Mouse (Mus musculus): Measurements from ENCODE around the gene Ppl. TPM values are rescaled to one million over a fixed set of nuclear protein-coding genes. Genes with fewer than 3 reads are reported as not detected.

The Ppl gene
- polyA plus RNA-seq, 1 experiment from 2014 or later, result 0.19 TPM

DNA sequence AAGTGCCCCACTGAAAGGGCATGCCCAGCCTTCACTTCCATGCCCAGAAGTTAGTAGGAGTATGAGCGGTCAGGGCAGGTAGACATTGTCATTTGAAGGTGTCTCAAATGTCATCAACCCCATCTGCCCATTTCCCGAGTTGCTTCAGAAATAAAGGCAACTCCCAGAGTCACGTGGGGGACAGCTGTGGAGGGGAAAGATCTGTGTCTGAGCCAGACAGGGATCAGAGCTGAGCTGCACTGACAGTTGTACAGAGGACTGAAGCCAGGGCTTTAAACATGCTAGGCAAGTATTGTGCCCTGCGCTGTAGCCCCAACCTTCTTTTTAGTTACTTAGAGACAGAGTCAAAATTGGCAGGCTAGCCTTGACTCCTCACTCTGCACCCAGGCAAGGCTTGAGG lies 12.4 kb downstream of the Ppl start:
- H3K36me3 ChIP-seq, result no peaks in the 10 kb centered on the region
- ATAC-seq (replicated peaks), result no peak
- no peak overlapping the region for H3K9ac ChIP-seq (replicated peaks)
- WGBS, result 80% methylated on average over 4 of the region's 4 CpGs
- no peaks in the 10 kb centered on the region for H3K9me3 ChIP-seq
- H3K27ac ChIP-seq (replicated peaks), result no peak overlapping the region
- no peak overlapping the region for H3K4me3 ChIP-seq
- H3K4me2 ChIP-seq (replicated peaks), result no peak overlapping the region
- H3K4me1 ChIP-seq, result no peaks in the 10 kb centered on the region
- H3K27me3 ChIP-seq, result no peaks in the 10 kb centered on the region

DNA sequence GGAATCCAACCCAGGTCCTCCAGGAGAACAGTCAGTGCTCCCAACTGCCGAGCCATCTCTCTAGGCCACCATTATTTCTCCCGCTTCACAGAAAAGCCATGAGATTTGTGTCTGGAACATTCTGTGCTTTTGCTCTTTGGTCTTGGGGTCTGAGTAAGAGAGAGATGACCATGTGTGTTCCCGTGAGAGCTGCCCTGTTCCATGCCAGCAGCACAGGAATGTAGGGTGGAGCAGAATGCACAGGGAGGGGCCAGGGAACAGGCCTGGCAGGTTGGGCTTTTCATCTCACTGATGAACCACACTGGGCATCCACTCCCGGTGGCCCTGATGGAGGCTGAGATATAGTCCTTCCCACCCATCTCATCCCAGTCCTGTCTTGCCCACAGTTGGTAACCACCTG lies 12.8 kb downstream of the Ppl start:
- H3K27ac ChIP-seq (replicated peaks), result no peak overlapping the region
- ATAC-seq (replicated peaks), result no peak
- H3K4me2 ChIP-seq (replicated peaks), result no peak overlapping the region
- H3K36me3 ChIP-seq, result no peaks in the 10 kb centered on the region
- no peaks in the 10 kb centered on the region for H3K27me3 ChIP-seq
- 76% methylated on average over 4 of the region's 4 CpGs for WGBS
- H3K4me1 ChIP-seq, result no peaks in the 10 kb centered on the region
- no peak overlapping the region for H3K4me3 ChIP-seq
- no peaks in the 10 kb centered on the region for H3K9me3 ChIP-seq
- H3K9ac ChIP-seq (replicated peaks), result no peak overlapping the region

DNA sequence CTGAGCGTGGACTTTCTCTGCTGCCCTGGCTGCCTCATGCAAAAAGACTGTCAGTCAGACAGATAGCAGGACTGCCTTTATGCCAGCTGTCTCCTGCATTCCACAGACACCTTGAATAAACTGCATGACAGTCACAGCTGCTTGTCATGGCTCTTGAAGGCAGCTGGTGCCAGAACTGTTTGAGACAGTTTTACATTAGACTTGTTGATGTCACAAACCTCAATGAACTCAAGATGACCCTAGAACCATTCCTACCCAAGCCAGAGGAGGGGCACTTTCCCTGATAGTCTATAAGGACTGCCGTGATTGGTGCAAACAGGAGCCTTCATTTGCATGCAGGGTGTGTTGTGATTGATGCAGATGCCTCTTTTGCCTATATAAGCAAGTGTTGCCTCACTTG lies 18.6 kb downstream of the Ppl start:
- no peak overlapping the region for H3K4me3 ChIP-seq
- H3K36me3 ChIP-seq, result no peaks in the 10 kb centered on the region
- H3K27me3 ChIP-seq, result no peaks in the 10 kb centered on the region
- no peak overlapping the region for H3K9ac ChIP-seq (replicated peaks)
- no peak for ATAC-seq (replicated peaks)
- H3K27ac ChIP-seq (replicated peaks), result no peak overlapping the region
- peaks cover 11% of the 10 kb centered on the region; the same call in 1 of the 2 replicates for H3K4me1 ChIP-seq
- H3K4me2 ChIP-seq (replicated peaks), result no peak overlapping the region
- WGBS, result 56% methylated on average over 2 of the region's 2 CpGs
- no peaks in the 10 kb centered on the region for H3K9me3 ChIP-seq

DNA sequence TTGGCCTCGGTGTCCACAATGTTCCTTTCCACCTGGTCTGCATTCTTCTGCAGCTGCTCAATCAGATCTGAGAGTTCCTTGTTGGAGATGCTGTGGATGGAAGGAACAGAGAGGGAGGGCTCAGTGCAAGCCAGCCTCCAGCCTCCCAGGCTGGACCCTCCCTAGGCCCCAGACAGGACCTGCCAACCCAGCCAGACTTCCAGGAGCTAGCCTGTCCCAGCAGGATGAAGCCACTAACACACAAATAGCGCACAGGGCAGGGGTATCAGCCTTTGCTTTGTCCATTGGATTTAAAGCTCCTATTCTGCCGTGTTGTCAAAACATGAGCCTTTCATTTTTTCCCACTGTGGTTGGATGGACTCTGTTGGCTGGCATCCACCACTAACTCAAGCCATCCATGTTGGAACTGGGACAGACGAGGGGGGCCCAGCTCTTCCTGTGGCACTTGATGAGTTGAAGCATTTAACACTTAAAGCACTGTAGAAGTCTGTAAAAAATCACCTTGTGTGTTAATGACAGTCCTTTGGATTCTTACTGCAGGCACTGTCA lies 19.1 kb downstream of the Ppl start:
- H3K4me1 ChIP-seq, result peaks cover 11% of the 10 kb centered on the region; the same call in 1 of the 2 replicates
- no peaks in the 10 kb centered on the region for H3K9me3 ChIP-seq
- H3K36me3 ChIP-seq, result no peaks in the 10 kb centered on the region
- WGBS, result 41% methylated on average over 4 of the region's 4 CpGs
- no peak overlapping the region for H3K4me3 ChIP-seq
- H3K27ac ChIP-seq (replicated peaks), result no peak overlapping the region
- no peak for ATAC-seq (replicated peaks)
- H3K9ac ChIP-seq (replicated peaks), result no peak overlapping the region
- no peaks in the 10 kb centered on the region for H3K27me3 ChIP-seq
- no peak overlapping the region for H3K4me2 ChIP-seq (replicated peaks)

DNA sequence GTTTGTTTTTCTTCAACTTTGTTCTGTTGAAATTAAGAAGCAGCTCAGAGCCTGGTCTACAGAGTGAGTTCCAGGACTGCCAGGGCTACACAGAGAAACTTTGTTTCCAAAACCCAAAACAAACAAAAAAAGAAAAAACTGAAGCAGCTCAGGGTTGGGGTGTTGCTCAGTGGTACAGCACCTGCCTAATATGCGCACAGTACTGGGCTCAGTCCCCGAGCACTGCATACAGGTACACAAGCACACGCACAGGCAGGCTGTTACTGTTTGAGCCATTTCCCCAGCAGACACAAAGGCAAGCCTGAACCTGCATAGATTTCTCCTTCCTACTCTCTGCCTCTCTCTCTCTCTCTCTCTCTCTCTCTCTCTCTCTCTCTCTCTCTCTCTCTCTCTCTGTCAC lies 21.2 kb downstream of the Ppl start:
- H3K4me1 ChIP-seq, result peaks cover 11% of the 10 kb centered on the region; the same call in 1 of the 2 replicates
- no peak for ATAC-seq (replicated peaks)
- H3K9me3 ChIP-seq, result no peaks in the 10 kb centered on the region
- H3K4me3 ChIP-seq, result no peak overlapping the region
- no peak overlapping the region for H3K4me2 ChIP-seq (replicated peaks)
- H3K27me3 ChIP-seq, result no peaks in the 10 kb centered on the region
- H3K9ac ChIP-seq (replicated peaks), result no peak overlapping the region
- H3K36me3 ChIP-seq, result no peaks in the 10 kb centered on the region
- no peak overlapping the region for H3K27ac ChIP-seq (replicated peaks)
- WGBS, result 86% methylated on average over 3 of the region's 3 CpGs

GRCm38 (mm10) chr16:5109877-5110276 lies 22.3 kb downstream of the Ppl start:
- ATAC-seq (replicated peaks), result no peak

GRCm38 (mm10) chr16:5101000-5101399 lies 31.2 kb downstream of the Ppl start:
- no peaks in the 10 kb centered on the region for H3K27me3 ChIP-seq
- H3K4me1 ChIP-seq, result no peaks in the 10 kb centered on the region
- no peak for ATAC-seq (replicated peaks)
- H3K4me2 ChIP-seq (replicated peaks), result no peak overlapping the region
- WGBS, result 69% methylated on average over 6 of the region's 6 CpGs
- no peak overlapping the region for H3K27ac ChIP-seq (replicated peaks)
- H3K4me3 ChIP-seq, result no peak overlapping the region
- no peak overlapping the region for H3K9ac ChIP-seq (replicated peaks)
- no peaks in the 10 kb centered on the region for H3K9me3 ChIP-seq
- H3K36me3 ChIP-seq, result no peaks in the 10 kb centered on the region

More at GRCm38 (mm10) chr16:5109877-5110276, 22.3 kb downstream of the Ppl start:
- WGBS, result 94% methylated on average over 7 of the region's 7 CpGs
- Histone ChIP-seq H3K27me3 (no peaks in the 10 kb centered on the region), H3K27ac (replicated peaks) (no peak overlapping the region), H3K4me2 (replicated peaks) (no peak overlapping the region), H3K4me1 (peaks cover 11% of the 10 kb centered on the region; the same call in 1 of the 2 replicates), H3K9me3 (no peaks in the 10 kb centered on the region), H3K9ac (replicated peaks) (no peak overlapping the region), H3K36me3 (no peaks in the 10 kb centered on the region), H3K4me3 (no peak overlapping the region)

DNA sequence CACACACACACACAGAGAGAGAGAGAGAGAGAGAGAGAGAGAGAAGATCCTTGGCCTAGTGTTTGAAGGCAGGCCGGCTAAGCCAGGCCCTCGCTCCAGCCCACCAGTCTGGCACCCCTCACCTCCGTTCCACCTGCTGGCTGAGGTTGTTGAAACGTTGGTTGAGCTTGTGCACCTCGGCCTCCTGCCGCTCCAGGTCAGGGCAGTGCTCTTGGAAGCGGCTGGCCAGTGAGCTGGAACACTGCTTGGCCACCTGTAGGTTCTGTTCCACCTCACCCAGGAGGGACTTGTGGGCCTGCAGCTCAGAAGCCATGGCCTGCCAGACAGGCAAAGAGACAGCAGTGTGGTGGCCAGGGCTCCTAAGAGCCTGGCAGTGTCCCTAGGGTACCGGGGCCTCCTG lies 35.7 kb downstream of the Ppl start:
- H3K27ac ChIP-seq (replicated peaks), result no peak overlapping the region
- no peak overlapping the region for H3K9ac ChIP-seq (replicated peaks)
- no peak overlapping the region for H3K4me2 ChIP-seq (replicated peaks)
- no peaks in the 10 kb centered on the region for H3K9me3 ChIP-seq
- H3K36me3 ChIP-seq, result no peaks in the 10 kb centered on the region
- WGBS, result 87% methylated on average over 8 of the region's 8 CpGs
- H3K27me3 ChIP-seq, result no peaks in the 10 kb centered on the region
- ATAC-seq (replicated peaks), result no peak
- H3K4me1 ChIP-seq, result no peaks in the 10 kb centered on the region
- no peak overlapping the region for H3K4me3 ChIP-seq

DNA sequence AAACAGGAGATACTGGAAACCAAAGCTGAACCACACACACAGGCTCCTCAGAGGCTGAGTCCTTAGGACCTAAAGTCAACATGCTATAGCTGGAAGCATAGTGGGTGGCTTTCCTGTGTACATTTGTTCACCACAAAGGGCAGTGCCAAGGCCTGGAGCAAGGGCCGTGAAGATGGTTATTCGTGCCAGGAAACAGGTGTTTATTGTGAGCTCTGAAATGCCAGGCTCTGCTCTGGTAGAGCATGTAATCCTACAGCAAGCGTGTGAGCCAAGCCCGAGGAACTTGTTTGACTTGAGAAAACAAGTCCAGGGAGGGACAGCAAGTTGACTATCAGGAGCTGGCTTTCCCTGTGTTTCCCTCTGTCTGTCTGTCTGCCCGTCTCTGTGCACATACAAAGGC lies 38.9 kb downstream of the Ppl start:
- H3K27me3 ChIP-seq, result no peaks in the 10 kb centered on the region
- no peak for ATAC-seq (replicated peaks)
- H3K9ac ChIP-seq (replicated peaks), result no peak overlapping the region
- H3K4me1 ChIP-seq, result no peaks in the 10 kb centered on the region
- WGBS, result 95% methylated on average over 5 of the region's 5 CpGs
- H3K4me3 ChIP-seq, result no peak overlapping the region
- peaks cover 5% of the 10 kb centered on the region; the same call in 1 of the 2 replicates for H3K36me3 ChIP-seq
- H3K4me2 ChIP-seq (replicated peaks), result no peak overlapping the region
- H3K9me3 ChIP-seq, result no peaks in the 10 kb centered on the region
- no peak overlapping the region for H3K27ac ChIP-seq (replicated peaks)

GRCm38 (mm10) chr16:5089021-5089420 lies 43.2 kb downstream of the Ppl start:
- ATAC-seq (replicated peaks), result no peak
- Histone ChIP-seq H3K4me2 (replicated peaks) (no peak overlapping the region), H3K4me3 (no peak overlapping the region), H3K27me3 (no peaks in the 10 kb centered on the region), H3K4me1 (no peaks in the 10 kb centered on the region), H3K36me3 (peaks cover 46% of the 10 kb centered on the region), H3K9ac (replicated peaks) (no peak overlapping the region), H3K9me3 (no peaks in the 10 kb centered on the region), H3K27ac (replicated peaks) (no peak overlapping the region)
- 81% methylated on average over 10 of the region's 10 CpGs for WGBS

GRCm38 (mm10) chr16:5086179-5086578 lies 46.0 kb downstream of the Ppl start:
- Histone ChIP-seq H3K9ac (replicated peaks) (no peak overlapping the region), H3K27me3 (no peaks in the 10 kb centered on the region)
- no peak for ATAC-seq (replicated peaks)

GRCm38 (mm10) chr16:5085196-5085595 lies 47.0 kb downstream of the Ppl start:
- Histone ChIP-seq H3K9me3 (no peaks in the 10 kb centered on the region), H3K27ac (replicated peaks) (no peak overlapping the region), H3K9ac (replicated peaks) (no peak overlapping the region), H3K4me3 (no peak overlapping the region), H3K4me2 (replicated peaks) (no peak overlapping the region), H3K4me1 (no peaks in the 10 kb centered on the region), H3K36me3 (peaks cover 75% of the 10 kb centered on the region), H3K27me3 (no peaks in the 10 kb centered on the region)
- WGBS, result 89% methylated on average over 4 of the region's 4 CpGs
- no peak for ATAC-seq (replicated peaks)

More at GRCm38 (mm10) chr16:5086179-5086578, 46.0 kb downstream of the Ppl start:
- no peaks in the 10 kb centered on the region for H3K9me3 ChIP-seq
- peaks cover 72% of the 10 kb centered on the region for H3K36me3 ChIP-seq
- WGBS, result 100% methylated on average over 2 of the region's 2 CpGs
- no peak overlapping the region for H3K4me3 ChIP-seq
- H3K4me1 ChIP-seq, result no peaks in the 10 kb centered on the region
- no peak overlapping the region for H3K27ac ChIP-seq (replicated peaks)
- no peak overlapping the region for H3K4me2 ChIP-seq (replicated peaks)

DNA sequence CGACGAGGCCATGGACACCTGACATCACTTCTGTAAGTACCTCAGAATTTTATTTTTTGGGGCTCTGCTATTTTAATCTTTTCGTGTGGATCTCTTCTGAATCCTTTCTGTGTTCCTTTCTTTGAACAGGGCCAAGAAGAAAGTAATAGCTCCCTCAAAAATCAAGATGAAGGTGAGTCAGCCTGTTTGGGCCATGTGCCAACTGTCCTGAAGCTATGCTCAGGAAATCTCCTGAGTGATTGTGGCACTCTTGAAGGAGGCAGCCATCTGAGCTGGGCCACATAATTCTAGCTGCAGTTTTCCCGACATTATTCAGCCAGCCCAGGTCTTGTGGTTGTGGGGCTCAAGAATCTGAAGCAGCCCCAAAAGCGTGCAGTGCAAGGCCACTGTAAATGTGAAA lies 57.9 kb downstream of the Ppl start:
- Histone ChIP-seq H3K27ac (replicated peaks) (no peak overlapping the region), H3K27me3 (no peaks in the 10 kb centered on the region), H3K9me3 (no peaks in the 10 kb centered on the region), H3K36me3 (peaks cover 88% of the 10 kb centered on the region), H3K9ac (replicated peaks) (no peak overlapping the region), H3K4me3 (no peak overlapping the region), H3K4me1 (no peaks in the 10 kb centered on the region), H3K4me2 (replicated peaks) (no peak overlapping the region)
- whole genome bisulfite sequencing, result 94% methylated on average over 5 of the region's 5 CpGs
- ATAC-seq (replicated peaks), result no peak
